Mouse (Mus musculus): ENCODE results near the gene Fam149b. TPM values are rescaled to one million over a fixed set of nuclear protein-coding genes. Genes with fewer than 3 reads are reported as not detected.
"Not testable (repeated sequence)": the region's sequence is repeated elsewhere in the genome, so short reads cannot be mapped to it uniquely, and the experiment has no call there.

The Fam149b gene
- 28.5 and 29.5 TPM in 2 replicates for polyA plus RNA-seq (2015; fragmentation: Nextera tagmentation; extraction: Ambion mirVana)

DNA sequence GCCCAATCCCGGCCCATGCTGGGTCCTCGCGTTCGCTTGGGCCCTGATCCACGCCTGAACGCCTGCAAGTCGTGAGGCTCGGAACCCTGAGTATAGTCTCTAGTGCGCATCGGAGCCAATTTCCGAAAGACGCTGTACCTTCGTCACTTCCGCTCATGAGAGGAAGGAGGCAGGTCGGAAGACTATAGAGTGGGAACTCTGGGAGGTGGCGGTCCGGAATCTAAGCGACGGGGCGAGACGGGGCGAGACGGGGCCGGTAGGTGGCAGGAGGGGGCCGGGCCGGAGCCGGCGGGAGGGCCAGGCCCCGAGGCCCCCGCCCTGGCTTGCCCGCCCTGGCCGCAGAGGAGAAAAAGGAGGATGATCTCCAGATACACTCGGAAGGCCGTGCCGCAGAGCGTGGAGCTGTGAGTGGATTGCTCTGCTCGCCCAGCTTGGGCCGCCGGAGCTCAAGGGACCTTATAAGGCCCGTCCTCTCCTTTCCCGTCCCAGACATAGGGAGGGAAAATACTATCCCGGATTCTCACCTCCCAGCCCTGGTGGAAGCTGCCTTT is at the start of gene Fam149b, which contains the start of gene Ecd:
Fam149b (plus strand) TSS at position 172 of the 551 bp plus-strand sequence.
Ecd (minus strand) TSS at position 131 of the 551 bp plus-strand sequence.
- under 1% methylated on average over 42 of the region's 42 CpGs for WGBS
- H3K36me3 ChIP-seq (ENCODE audit: control insufficient read depth, insufficient read depth, low read length) = no peaks in the 10 kb centered on the region
- H3K4me1 ChIP-seq (ENCODE audit: control insufficient read depth, insufficient read depth, low read length) = peaks cover 17% of the 10 kb centered on the region
- H3K9me3 ChIP-seq (replicated peaks; ENCODE audit: control insufficient read depth, low read length) = no peaks in the 10 kb centered on the region
- peak within 1 kb of the TSS; percentile 67 for H3K4me3 ChIP-seq (replicated peaks; ENCODE audit: low read length)
- ATAC-seq (ENCODE audit: insufficient read depth, low FRiP score) = peak; percentile 97
- H3K27ac ChIP-seq (ENCODE audit: low read length) = peak within 1 kb of the TSS; percentile 94
- peak within 1 kb of the TSS; percentile 91 for H3K4me2 ChIP-seq (ENCODE audit: low read depth, low read length)
- peak within 1 kb of the TSS; percentile 97 for H3K9ac ChIP-seq (ENCODE audit: low read length)
- no peaks in the 10 kb centered on the region for H3K27me3 ChIP-seq (ENCODE audit: control insufficient read depth, insufficient read depth, low read length)

GRCm38 (mm10) chr14:20305085-20305484 is 42.9 kb upstream of the Fam149b start:
- H3K4me3 ChIP-seq (replicated peaks; ENCODE audit: low read length); H3K27me3 ChIP-seq (ENCODE audit: control insufficient read depth, insufficient read depth, low read length); H3K4me2 ChIP-seq (ENCODE audit: low read depth, low read length); H3K4me1 ChIP-seq (ENCODE audit: control insufficient read depth, insufficient read depth, low read length); H3K36me3 ChIP-seq (ENCODE audit: control insufficient read depth, insufficient read depth, low read length); H3K9ac ChIP-seq (ENCODE audit: low read length); H3K9me3 ChIP-seq (replicated peaks; ENCODE audit: control insufficient read depth, low read length); ATAC-seq (ENCODE audit: insufficient read depth, low FRiP score); H3K27ac ChIP-seq (ENCODE audit: low read length): not testable (repeated sequence)
- WGBS = 72% methylated on average over 2 of the region's 2 CpGs

DNA sequence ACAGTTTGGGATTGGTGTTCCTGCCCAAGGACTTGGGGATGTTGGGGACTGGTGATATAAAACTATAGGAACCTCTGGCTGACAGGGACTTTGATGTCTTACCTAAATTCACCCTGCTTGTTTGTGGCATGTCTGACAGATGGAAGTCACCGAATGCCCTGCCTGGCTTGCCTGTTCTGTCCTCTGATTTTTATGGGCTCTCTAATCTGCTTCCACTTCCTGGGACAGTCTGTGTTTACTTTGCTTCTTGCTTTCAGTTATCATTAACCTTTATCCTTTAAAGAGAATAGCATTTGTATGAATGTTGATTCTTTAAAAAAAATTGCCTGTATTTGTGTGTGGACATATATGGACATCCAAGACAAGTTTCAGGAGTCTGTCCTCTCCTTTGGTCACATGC is 32.8 kb upstream of the Fam149b start:
- Histone ChIP-seq H3K4me2 (ENCODE audit: low read depth, low read length) (no peak overlapping the region), H3K36me3 (ENCODE audit: control insufficient read depth, insufficient read depth, low read length) (peaks cover 7% of the 10 kb centered on the region; the same call in 1 of the 2 replicates), H3K27me3 (ENCODE audit: control insufficient read depth, insufficient read depth, low read length) (no peaks in the 10 kb centered on the region), H3K27ac (ENCODE audit: low read length) (no peak overlapping the region), H3K4me1 (ENCODE audit: control insufficient read depth, insufficient read depth, low read length) (no peaks in the 10 kb centered on the region), H3K4me3 (replicated peaks; ENCODE audit: low read length) (no peak overlapping the region), H3K9ac (ENCODE audit: low read length) (no peak overlapping the region), H3K9me3 (replicated peaks; ENCODE audit: control insufficient read depth, low read length) (no peaks in the 10 kb centered on the region)
- 56% methylated on average over 1 of the region's 1 CpGs for WGBS
- no peak for ATAC-seq (ENCODE audit: insufficient read depth, low FRiP score)

DNA sequence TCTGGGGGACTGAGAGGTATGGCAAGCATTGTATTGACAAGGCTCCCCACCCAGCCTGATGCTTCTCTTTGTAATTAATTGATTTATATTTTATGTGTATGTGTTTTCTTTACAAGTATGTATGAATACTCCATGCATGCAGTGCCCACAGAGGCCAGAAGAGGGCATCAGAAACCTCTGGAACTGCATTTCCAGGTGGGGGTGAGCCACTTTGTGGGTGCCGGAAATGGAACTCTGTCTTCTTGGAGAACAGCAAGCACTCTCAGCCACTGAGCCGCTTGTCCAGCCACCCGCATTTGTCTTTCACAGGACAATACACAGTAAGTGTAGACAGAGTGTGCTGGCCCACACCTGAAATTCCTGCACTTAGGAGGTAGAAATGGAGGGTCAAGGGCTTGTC is 28.5 kb upstream of the Fam149b start:
- Histone ChIP-seq H3K36me3 (ENCODE audit: control insufficient read depth, insufficient read depth, low read length) (peaks cover 18% of the 10 kb centered on the region; the same call in 1 of the 2 replicates), H3K27me3 (ENCODE audit: control insufficient read depth, insufficient read depth, low read length) (no peaks in the 10 kb centered on the region), H3K9me3 (replicated peaks; ENCODE audit: control insufficient read depth, low read length) (no peaks in the 10 kb centered on the region), H3K27ac (ENCODE audit: low read length) (no peak overlapping the region), H3K4me3 (replicated peaks; ENCODE audit: low read length) (no peak overlapping the region), H3K4me2 (ENCODE audit: low read depth, low read length) (no peak overlapping the region), H3K4me1 (ENCODE audit: control insufficient read depth, insufficient read depth, low read length) (no peaks in the 10 kb centered on the region), H3K9ac (ENCODE audit: low read length) (no peak overlapping the region)
- ATAC-seq (ENCODE audit: insufficient read depth, low FRiP score) = no peak
- WGBS = 77% methylated on average over 3 of the region's 3 CpGs

- no peak for ATAC-seq (ENCODE audit: insufficient read depth, low FRiP score)
- Histone ChIP-seq H3K4me2 (ENCODE audit: low read depth, low read length) (no peak overlapping the region), H3K4me3 (replicated peaks; ENCODE audit: low read length) (no peak overlapping the region), H3K27ac (ENCODE audit: low read length) (no peak overlapping the region), H3K9ac (ENCODE audit: low read length) (no peak overlapping the region), H3K27me3 (ENCODE audit: control insufficient read depth, insufficient read depth, low read length) (no peaks in the 10 kb centered on the region), H3K36me3 (ENCODE audit: control insufficient read depth, insufficient read depth, low read length) (peaks cover 27% of the 10 kb centered on the region), H3K4me1 (ENCODE audit: control insufficient read depth, insufficient read depth, low read length) (no peaks in the 10 kb centered on the region), H3K9me3 (replicated peaks; ENCODE audit: control insufficient read depth, low read length) (no peaks in the 10 kb centered on the region)
- WGBS = 92% methylated on average over 9 of the region's 9 CpGs
These were observed 23.8 kb upstream of the Fam149b start for GRCm38 (mm10) chr14:20324196-20324595.

GRCm38 (mm10) chr14:20328474-20328873 is 19.5 kb upstream of the Fam149b start:
- Histone ChIP-seq H3K9ac (ENCODE audit: low read length) (no peak overlapping the region), H3K4me3 (replicated peaks; ENCODE audit: low read length) (no peak overlapping the region), H3K27me3 (ENCODE audit: control insufficient read depth, insufficient read depth, low read length) (no peaks in the 10 kb centered on the region), H3K36me3 (ENCODE audit: control insufficient read depth, insufficient read depth, low read length) (peaks cover 23% of the 10 kb centered on the region), H3K9me3 (replicated peaks; ENCODE audit: control insufficient read depth, low read length) (no peaks in the 10 kb centered on the region), H3K4me2 (ENCODE audit: low read depth, low read length) (no peak overlapping the region), H3K27ac (ENCODE audit: low read length) (no peak overlapping the region), H3K4me1 (ENCODE audit: control insufficient read depth, insufficient read depth, low read length) (no peaks in the 10 kb centered on the region)
- WGBS = 56% methylated on average over 9 of the region's 9 CpGs
- ATAC-seq (ENCODE audit: insufficient read depth, low FRiP score) = no peak

DNA sequence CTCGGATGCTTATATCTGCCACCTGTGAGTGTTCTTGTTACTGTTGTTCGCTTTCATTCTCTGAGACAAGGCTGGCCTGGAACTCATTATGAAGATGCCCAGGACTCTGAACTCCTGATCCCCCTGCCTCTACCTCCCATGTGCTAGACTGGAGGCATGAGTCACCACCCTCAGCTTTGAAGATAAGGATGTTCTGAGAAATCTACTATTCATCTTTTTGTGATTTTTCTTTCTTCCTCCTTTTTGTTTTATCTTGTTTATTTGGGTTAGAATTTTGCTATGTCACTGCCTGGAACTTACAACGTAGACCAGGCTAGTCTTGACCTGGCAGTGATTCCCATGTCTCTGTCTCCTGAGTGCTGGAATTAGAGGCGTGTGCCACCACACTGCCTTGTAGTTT is 16.6 kb upstream of the Fam149b start:
- no peaks in the 10 kb centered on the region for H3K9me3 ChIP-seq (replicated peaks; ENCODE audit: control insufficient read depth, low read length)
- no peak for ATAC-seq (ENCODE audit: insufficient read depth, low FRiP score)
- H3K9ac ChIP-seq (ENCODE audit: low read length) = no peak overlapping the region
- H3K4me1 ChIP-seq (ENCODE audit: control insufficient read depth, insufficient read depth, low read length) = no peaks in the 10 kb centered on the region
- H3K27ac ChIP-seq (ENCODE audit: low read length) = no peak overlapping the region
- no peak overlapping the region for H3K4me2 ChIP-seq (ENCODE audit: low read depth, low read length)
- no peak overlapping the region for H3K4me3 ChIP-seq (replicated peaks; ENCODE audit: low read length)
- no peaks in the 10 kb centered on the region for H3K27me3 ChIP-seq (ENCODE audit: control insufficient read depth, insufficient read depth, low read length)
- H3K36me3 ChIP-seq (ENCODE audit: control insufficient read depth, insufficient read depth, low read length) = peaks cover 16% of the 10 kb centered on the region; the same call in 1 of the 2 replicates
- 89% methylated on average over 4 of the region's 4 CpGs for WGBS

DNA sequence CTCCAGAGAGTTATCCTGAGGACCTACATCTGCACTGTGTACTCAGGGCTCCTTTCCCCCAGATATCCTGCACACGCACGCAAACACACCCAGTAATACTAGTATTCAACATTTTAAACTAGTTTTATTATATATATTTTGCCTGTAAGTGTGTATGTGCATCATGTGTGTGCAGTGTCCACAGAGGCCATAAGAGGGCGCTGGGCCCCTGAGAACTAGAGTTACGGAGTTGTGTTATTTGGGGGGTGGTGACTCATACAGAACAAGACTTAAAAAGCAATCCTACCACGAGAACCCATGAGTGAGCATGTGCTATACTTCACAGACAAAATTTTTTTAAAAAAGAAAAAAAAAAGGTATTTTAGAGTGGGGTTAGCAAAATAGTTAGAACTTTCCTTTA is 8.5 kb upstream of the Fam149b start:
- H3K27me3 ChIP-seq (ENCODE audit: control insufficient read depth, insufficient read depth, low read length) = no peaks in the 10 kb centered on the region
- ATAC-seq (ENCODE audit: insufficient read depth, low FRiP score) = no peak
- WGBS = 93% methylated on average over 5 of the region's 5 CpGs
- no peaks in the 10 kb centered on the region for H3K9me3 ChIP-seq (replicated peaks; ENCODE audit: control insufficient read depth, low read length)
- H3K27ac ChIP-seq (ENCODE audit: low read length) = no peak overlapping the region
- peaks cover 10% of the 10 kb centered on the region for H3K36me3 ChIP-seq (ENCODE audit: control insufficient read depth, insufficient read depth, low read length)
- no peak overlapping the region for H3K4me3 ChIP-seq (replicated peaks; ENCODE audit: low read length)
- no peak overlapping the region for H3K9ac ChIP-seq (ENCODE audit: low read length)
- no peak overlapping the region for H3K4me2 ChIP-seq (ENCODE audit: low read depth, low read length)
- no peaks in the 10 kb centered on the region for H3K4me1 ChIP-seq (ENCODE audit: control insufficient read depth, insufficient read depth, low read length)

- Histone ChIP-seq H3K36me3 (ENCODE audit: control insufficient read depth, insufficient read depth, low read length) (peaks cover 10% of the 10 kb centered on the region), H3K27ac (ENCODE audit: low read length) (no peak overlapping the region)
These were observed 7.8 kb upstream of the Fam149b start for GRCm38 (mm10) chr14:20340149-20340548.

More at GRCm38 (mm10) chr14:20340149-20340548, 7.8 kb upstream of the Fam149b start:
- WGBS = 86% methylated on average over 8 of the region's 8 CpGs
- Histone ChIP-seq H3K4me2 (ENCODE audit: low read depth, low read length) (no peak overlapping the region), H3K4me3 (replicated peaks; ENCODE audit: low read length) (no peak overlapping the region), H3K27me3 (ENCODE audit: control insufficient read depth, insufficient read depth, low read length) (no peaks in the 10 kb centered on the region), H3K4me1 (ENCODE audit: control insufficient read depth, insufficient read depth, low read length) (no peaks in the 10 kb centered on the region), H3K9ac (ENCODE audit: low read length) (no peak overlapping the region), H3K9me3 (replicated peaks; ENCODE audit: control insufficient read depth, low read length) (no peaks in the 10 kb centered on the region)
- ATAC-seq (ENCODE audit: insufficient read depth, low FRiP score) = no peak

All from stomach, embryonic 16.5 days (tissue).